Mouse (Mus musculus) intestine, embryonic 15.5 days (tissue): ENCODE results near the gene Dhx37. TPM values are rescaled to one million over a fixed set of nuclear protein-coding genes. Genes with fewer than 3 reads are reported as not detected.
"Not testable (repeated sequence)": the region's sequence is repeated elsewhere in the genome, so short reads cannot be mapped to it uniquely, and the experiment has no call there.

ENCODE experiments used
- ATAC-seq: fragments of 200-750 bp; cut with Nextera tagmentation; 2 replicates; pipeline ENCODE4 v1.8.0; 2017; ENCODE audit warnings: moderate TSS enrichment, moderate library complexity
- H3K27ac ChIP-seq: fragments of 300-500 bp; sonication (generic); 2 replicates; pipeline ENCODE4 v1.5.1; 2015; ENCODE audit warnings: mild to moderate bottlenecking, inconsistent platforms
- H3K27me3 ChIP-seq: fragments of 300-500 bp; sonication (generic); replicated peaks from 2 replicates; pipeline ENCODE4 v1.6.1; 2015; ENCODE audit warnings: inconsistent platforms
- H3K36me3 ChIP-seq: fragments of 300-500 bp; sonication (generic); 2 replicates; pipeline ENCODE4 v1.6.1; 2015; ENCODE audit warnings: inconsistent platforms
- H3K4me1 ChIP-seq: fragments of 300-500 bp; sonication (generic); replicated peaks from 2 replicates; pipeline ENCODE4 v1.6.1; 2015; ENCODE audit warnings: inconsistent platforms
- H3K4me2 ChIP-seq: fragments of 300-500 bp; sonication (generic); replicated peaks from 2 replicates; pipeline ENCODE4 v1.6.1; 2015; ENCODE audit warnings: mild to moderate bottlenecking, inconsistent platforms
- H3K4me3 ChIP-seq: fragments of 300-500 bp; sonication (generic); replicated peaks from 2 replicates; pipeline ENCODE4 v1.5.1; 2015; ENCODE audit warnings: inconsistent platforms
- H3K9ac ChIP-seq: fragments of 300-500 bp; sonication (generic); 2 replicates; pipeline ENCODE4 v1.6.1; 2015; ENCODE audit warnings: inconsistent platforms
- H3K9me3 ChIP-seq: fragments of 300-500 bp; sonication (generic); 2 replicates; pipeline ENCODE4 v1.6.1; 2016; ENCODE audit warnings: inconsistent platforms
- WGBS: fragments of 180-500 bp; shearing (Covaris S2); methylation state at CpG from one replicate; pipeline ENCODE4 v1.1.7; 2015; 5-methylcytosine and 5-hydroxymethylcytosine counted together
- polyA plus RNA-seq: library from polyadenylated mRNA; unstranded; fragments of >200 nt; fragmentation: Nextera tagmentation; extraction: Ambion mirVana; gene quantifications from 2 replicates; pipeline ENCODE4 v1.2.1, GENCODE M21; 2015

The Dhx37 gene
- polyA plus RNA-seq, 1 experiment from 2014 or later, result 10.7 TPM

DNA sequence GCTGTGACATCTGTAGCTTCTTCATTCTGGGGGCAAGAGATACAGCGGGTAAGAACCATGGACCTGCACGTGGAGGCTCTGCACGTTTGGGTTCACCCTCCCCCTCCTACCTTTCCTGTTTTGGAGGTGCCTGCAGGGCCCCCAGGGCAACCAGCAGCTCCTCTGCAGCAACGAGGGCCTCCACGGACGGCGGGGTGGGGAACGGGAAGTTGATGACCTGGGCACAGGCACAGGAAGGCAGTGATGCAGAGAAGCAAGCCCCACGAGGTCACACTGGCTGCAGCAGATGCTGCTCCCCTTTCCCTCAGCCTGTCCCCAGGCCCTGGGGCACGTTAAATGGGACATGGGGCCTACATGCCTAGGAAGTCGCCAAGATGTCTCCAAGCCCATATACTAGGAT, 14.8 kb downstream of the Dhx37 start:
- Histone ChIP-seq H3K27ac (no peak overlapping the region), H3K4me1 (no peaks in the 10 kb centered on the region), H3K4me2 (no peak overlapping the region), H3K27me3 (no peaks in the 10 kb centered on the region), H3K4me3 (no peak overlapping the region), H3K9me3 (no peaks in the 10 kb centered on the region), H3K36me3 (peaks cover 74% of the 10 kb centered on the region), H3K9ac (no peak overlapping the region)
- WGBS, result 82% methylated on average over 11 of the region's 11 CpGs
- ATAC-seq, result no peak

DNA sequence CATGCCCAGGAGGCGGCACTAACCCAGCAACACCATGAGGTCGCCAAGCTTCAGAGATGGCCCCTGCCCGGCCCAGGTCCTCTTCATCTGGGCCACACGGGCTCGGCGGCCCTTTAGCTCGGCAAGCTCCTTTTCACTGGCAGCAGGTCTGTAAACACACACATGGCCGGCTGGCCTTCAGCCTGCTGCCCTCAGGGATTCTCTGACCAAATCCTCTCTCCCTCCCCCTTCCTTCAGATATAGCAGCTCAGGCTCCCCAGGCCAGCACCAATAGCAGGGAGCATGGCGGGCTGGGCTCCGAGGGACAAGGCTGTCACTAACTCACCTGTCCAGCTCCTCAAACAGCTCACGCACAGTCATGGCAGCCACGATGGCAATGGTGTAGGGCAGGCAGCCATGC, 15.3 kb downstream of the Dhx37 start:
- no peak overlapping the region for H3K27ac ChIP-seq
- H3K27me3 ChIP-seq, result no peaks in the 10 kb centered on the region
- ATAC-seq, result no peak
- H3K4me1 ChIP-seq, result no peaks in the 10 kb centered on the region
- H3K4me2 ChIP-seq, result no peak overlapping the region
- H3K9me3 ChIP-seq, result no peaks in the 10 kb centered on the region
- WGBS, result 86% methylated on average over 12 of the region's 12 CpGs
- no peak overlapping the region for H3K4me3 ChIP-seq
- peaks cover 77% of the 10 kb centered on the region for H3K36me3 ChIP-seq
- no peak overlapping the region for H3K9ac ChIP-seq

- peaks cover 62% of the 10 kb centered on the region for H3K36me3 ChIP-seq
Observed at GRCm38 (mm10) chr5:125416183-125416582, 17.7 kb downstream of the Dhx37 start.

GRCm38 (mm10) chr5:125413763-125414162, 20.2 kb downstream of the Dhx37 start:
- 84% methylated on average over 4 of the region's 4 CpGs for WGBS
- Histone ChIP-seq H3K4me1 (peaks cover 6% of the 10 kb centered on the region; the same call in 1 of the 2 replicates), H3K27ac (no peak overlapping the region), H3K4me3 (no peak overlapping the region), H3K4me2 (no peak overlapping the region), H3K9ac (no peak overlapping the region), H3K9me3 (no peaks in the 10 kb centered on the region), H3K27me3 (no peaks in the 10 kb centered on the region), H3K36me3 (peaks cover 45% of the 10 kb centered on the region)
- ATAC-seq, result no peak

More at GRCm38 (mm10) chr5:125416183-125416582, 17.7 kb downstream of the Dhx37 start:
- 93% methylated on average over 8 of the region's 8 CpGs for WGBS
- no peak overlapping the region for H3K4me2 ChIP-seq
- no peak overlapping the region for H3K27ac ChIP-seq
- ATAC-seq, result no peak
- H3K9ac ChIP-seq, result no peak overlapping the region
- no peaks in the 10 kb centered on the region for H3K4me1 ChIP-seq
- no peaks in the 10 kb centered on the region for H3K27me3 ChIP-seq
- H3K4me3 ChIP-seq, result no peak overlapping the region
- no peaks in the 10 kb centered on the region for H3K9me3 ChIP-seq

DNA sequence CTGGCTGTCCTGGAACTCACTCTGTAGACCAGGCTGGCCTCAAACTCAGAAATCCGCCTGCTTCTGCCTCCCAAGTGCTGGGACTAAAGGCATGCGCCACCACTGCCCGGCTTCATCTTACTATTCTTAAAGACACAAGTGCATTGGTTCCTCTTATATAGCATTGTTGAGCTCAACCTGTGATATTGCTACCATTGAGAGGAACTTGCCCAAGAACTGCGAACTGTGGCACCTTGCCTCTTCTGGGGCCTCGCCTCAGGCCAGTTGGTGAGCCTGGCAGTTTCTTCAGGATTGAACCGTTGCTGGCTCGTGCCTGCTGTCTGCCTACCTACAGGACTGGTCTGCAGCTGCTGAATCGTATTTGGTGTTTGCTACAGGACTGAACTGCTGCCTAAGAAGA, 21.4 kb downstream of the Dhx37 start:
- H3K27ac ChIP-seq, ATAC-seq, H3K4me2 ChIP-seq, H3K4me1 ChIP-seq, H3K4me3 ChIP-seq, H3K9me3 ChIP-seq, H3K27me3 ChIP-seq, H3K9ac ChIP-seq: not testable (repeated sequence)
- H3K36me3 ChIP-seq, result peaks cover 35% of the 10 kb centered on the region
- 91% methylated on average over 8 of the region's 8 CpGs for WGBS

GRCm38 (mm10) chr5:125411972-125412530, 21.9 kb downstream of the Dhx37 start:
- Histone ChIP-seq H3K9ac (no peak overlapping the region), H3K4me2 (no peak overlapping the region), H3K4me1 (peaks cover 10% of the 10 kb centered on the region), H3K27me3 (no peaks in the 10 kb centered on the region), H3K4me3 (no peak overlapping the region), H3K36me3 (peaks cover 31% of the 10 kb centered on the region), H3K9me3 (no peaks in the 10 kb centered on the region), H3K27ac (no peak overlapping the region)
- no peak for ATAC-seq
- 67% methylated on average over 5 of the region's 5 CpGs for WGBS

- H3K4me3 ChIP-seq, result peak overlapping the region; percentile 34
Observed at GRCm38 (mm10) chr5:125409348-125410090, 24.4 kb downstream of the Dhx37 start.

GRCm38 (mm10) chr5:125408842-125409241, 25.1 kb downstream of the Dhx37 start:
- no peak overlapping the region for H3K9ac ChIP-seq
- WGBS, result 1% methylated on average over 13 of the region's 13 CpGs
- no peak overlapping the region for H3K27ac ChIP-seq
- ATAC-seq, result peak; percentile 57
- H3K27me3 ChIP-seq, result no peaks in the 10 kb centered on the region
- H3K36me3 ChIP-seq, result 0 out of 2 replicates have a peak, but pooled peaks cover 4% of the 10 kb centered on the region
- peak overlapping the region; percentile 34 for H3K4me3 ChIP-seq
- peak overlapping the region; percentile 53 for H3K4me2 ChIP-seq
- H3K4me1 ChIP-seq, result peaks cover 14% of the 10 kb centered on the region
- no peaks in the 10 kb centered on the region for H3K9me3 ChIP-seq

More at GRCm38 (mm10) chr5:125409348-125410090, 24.4 kb downstream of the Dhx37 start:
- no peak overlapping the region for H3K27ac ChIP-seq
- H3K4me2 ChIP-seq, result peak overlapping the region; percentile 53
- peaks cover 8% of the 10 kb centered on the region; the same call in 1 of the 2 replicates for H3K36me3 ChIP-seq
- ATAC-seq, result peak; percentile 70
- H3K9ac ChIP-seq, result no peak overlapping the region
- H3K9me3 ChIP-seq, result no peaks in the 10 kb centered on the region
- WGBS, result 6% methylated on average over 20 of the region's 20 CpGs
- H3K4me1 ChIP-seq, result peaks cover 14% of the 10 kb centered on the region
- no peaks in the 10 kb centered on the region for H3K27me3 ChIP-seq

DNA sequence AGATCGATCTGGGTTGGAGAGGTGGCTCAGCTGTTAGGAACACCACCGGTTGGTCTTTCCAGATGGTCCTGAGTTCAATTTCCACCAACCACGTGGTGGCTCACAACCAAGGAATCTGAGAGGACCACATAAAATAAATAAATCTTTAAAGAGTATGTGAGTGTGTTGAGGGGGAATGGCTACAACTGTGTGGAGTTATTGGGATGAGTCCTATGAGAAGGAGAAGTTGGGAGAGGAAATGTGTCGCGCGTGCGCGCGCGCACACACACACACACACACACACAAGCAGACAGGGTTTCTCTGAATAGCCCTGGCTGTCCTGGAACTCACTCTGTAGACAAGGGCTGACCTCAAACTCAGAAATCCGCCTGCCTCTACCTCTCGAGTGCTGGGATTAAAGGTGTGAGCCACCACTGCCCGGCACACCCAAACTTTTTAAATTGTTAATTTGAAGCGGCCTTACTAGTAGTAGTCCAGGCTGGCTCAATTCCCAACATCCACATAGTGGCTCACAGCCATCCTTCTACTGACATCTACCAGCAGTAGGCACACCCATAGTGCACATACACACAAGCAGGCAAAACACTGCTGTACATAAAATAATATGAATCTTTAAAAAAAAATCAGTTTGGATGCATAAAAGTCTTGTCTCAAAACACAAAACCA, 25.9 kb downstream of the Dhx37 start:
- Histone ChIP-seq H3K4me1 (peaks cover 14% of the 10 kb centered on the region), H3K9ac (no peak overlapping the region), H3K27me3 (no peaks in the 10 kb centered on the region), H3K36me3 (no peaks in the 10 kb centered on the region), H3K4me2 (0 out of 2 replicates have a peak overlapping the region, but pooled peaks have one; percentile 3), H3K27ac (no peak overlapping the region), H3K9me3 (no peaks in the 10 kb centered on the region), H3K4me3 (no peak overlapping the region)
- 68% methylated on average over 14 of the region's 14 CpGs for WGBS
- ATAC-seq, result no peak

- Histone ChIP-seq H3K4me2 (peak overlapping the region; percentile 82), H3K4me3 (peak overlapping the region; percentile 60), H3K27me3 (no peaks in the 10 kb centered on the region), H3K9me3 (no peaks in the 10 kb centered on the region), H3K36me3 (no peaks in the 10 kb centered on the region), H3K9ac (no peak overlapping the region), H3K4me1 (peaks cover 14% of the 10 kb centered on the region), H3K27ac (no peak overlapping the region)
- ATAC-seq, result no peak
- WGBS, result 52% methylated on average over 13 of the region's 13 CpGs
Observed at GRCm38 (mm10) chr5:125407020-125407830, 26.7 kb downstream of the Dhx37 start.

DNA sequence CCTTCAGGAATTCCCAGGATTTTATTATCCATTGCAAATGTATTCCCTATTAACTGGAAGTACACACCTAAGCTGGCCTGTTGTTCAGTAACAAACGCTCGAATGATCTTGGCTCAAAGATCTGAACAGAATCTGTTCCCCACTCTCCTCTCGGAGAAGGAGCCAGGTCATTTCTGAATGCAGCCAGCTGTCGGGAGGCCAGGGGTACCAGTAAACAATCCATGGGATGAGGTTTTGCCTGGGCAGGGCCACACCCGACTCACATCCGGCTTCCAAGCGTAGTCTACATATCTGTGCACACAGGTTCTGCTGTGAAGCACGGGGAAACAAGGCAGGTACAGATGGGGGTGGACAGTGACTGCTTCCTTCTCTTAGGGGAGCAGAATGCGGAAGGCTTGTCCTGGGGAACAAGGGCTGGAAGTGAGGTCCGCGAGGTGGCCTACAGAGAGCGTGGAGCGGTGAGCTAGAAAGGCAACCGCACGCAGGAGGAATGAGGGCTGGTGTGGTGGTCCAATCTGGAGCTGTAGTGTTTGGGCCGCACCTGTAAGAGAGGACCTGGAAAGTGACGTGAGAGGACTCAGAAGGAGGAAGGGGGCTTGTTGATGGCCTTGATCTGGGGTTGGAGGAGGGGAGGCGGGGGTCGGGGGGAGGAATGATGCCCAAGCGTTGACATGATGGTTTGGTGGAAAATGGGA, 27.5 kb downstream of the Dhx37 start:
- Histone ChIP-seq H3K9ac (peak overlapping the region; percentile 57), H3K27me3 (no peaks in the 10 kb centered on the region), H3K4me2 (peak overlapping the region; percentile 82), H3K27ac (peak overlapping the region; percentile 88), H3K9me3 (no peaks in the 10 kb centered on the region), H3K36me3 (no peaks in the 10 kb centered on the region), H3K4me3 (peak overlapping the region; percentile 60), H3K4me1 (peaks cover 14% of the 10 kb centered on the region)
- WGBS, result 2% methylated on average over 20 of the region's 20 CpGs
- peak; percentile 50 for ATAC-seq
